Mouse (Mus musculus): Measurements from ENCODE around the gene Six4. TPM values are rescaled to one million over a fixed set of nuclear protein-coding genes. Genes with fewer than 3 reads are reported as not detected.
"Not testable (repeated sequence)": the region's sequence is repeated elsewhere in the genome, so short reads cannot be mapped to it uniquely, and the experiment has no call there.

The Six4 gene
- polyA plus RNA-seq, 1 experiment from 2014 or later = 0.54 TPM

GRCm38 (mm10) chr12:73087086-73087485 is 26.2 kb downstream of the Six4 start:
- Histone ChIP-seq H3K36me3 (no peaks in the 10 kb centered on the region), H3K4me2 (no peak overlapping the region), H3K27me3 (replicated peaks) (no peaks in the 10 kb centered on the region), H3K4me3 (replicated peaks) (no peak overlapping the region), H3K9ac (replicated peaks) (no peak overlapping the region), H3K9me3 (replicated peaks) (no peaks in the 10 kb centered on the region), H3K4me1 (no peaks in the 10 kb centered on the region), H3K27ac (replicated peaks) (no peak overlapping the region)
- 93% methylated on average over 7 of the region's 7 CpGs for WGBS
- ATAC-seq (ENCODE audit: low FRiP score) = no peak

- Histone ChIP-seq H3K27me3 (replicated peaks) (no peaks in the 10 kb centered on the region), H3K4me3 (replicated peaks) (no peak overlapping the region), H3K9ac (replicated peaks) (no peak overlapping the region), H3K36me3 (no peaks in the 10 kb centered on the region), H3K4me1 (no peaks in the 10 kb centered on the region), H3K4me2 (no peak overlapping the region), H3K27ac (replicated peaks) (no peak overlapping the region), H3K9me3 (replicated peaks) (no peaks in the 10 kb centered on the region)
- ATAC-seq (ENCODE audit: low FRiP score) = no peak
- WGBS = 28% methylated on average over 11 of the region's 11 CpGs
Measured at GRCm38 (mm10) chr12:73085739-73086630, 27.3 kb downstream of the Six4 start.

GRCm38 (mm10) chr12:73083773-73084172 is 29.5 kb downstream of the Six4 start:
- Histone ChIP-seq H3K27ac (replicated peaks) (no peak overlapping the region), H3K4me3 (replicated peaks) (no peak overlapping the region), H3K36me3 (no peaks in the 10 kb centered on the region), H3K9ac (replicated peaks) (no peak overlapping the region), H3K4me2 (no peak overlapping the region), H3K4me1 (no peaks in the 10 kb centered on the region), H3K27me3 (replicated peaks) (no peaks in the 10 kb centered on the region), H3K9me3 (replicated peaks) (no peaks in the 10 kb centered on the region)
- no peak for ATAC-seq (ENCODE audit: low FRiP score)
- WGBS = 84% methylated on average over 4 of the region's 4 CpGs

GRCm38 (mm10) chr12:73081828-73082227 is 31.4 kb downstream of the Six4 start:
- H3K4me1 ChIP-seq; H3K9ac ChIP-seq (replicated peaks); H3K27ac ChIP-seq (replicated peaks); H3K9me3 ChIP-seq (replicated peaks); H3K27me3 ChIP-seq (replicated peaks); H3K4me3 ChIP-seq (replicated peaks); H3K4me2 ChIP-seq; ATAC-seq (ENCODE audit: low FRiP score); H3K36me3 ChIP-seq: not testable (repeated sequence)
- 83% methylated on average over 4 of the region's 4 CpGs for WGBS

- H3K9ac ChIP-seq (replicated peaks) = no peak overlapping the region
- no peaks in the 10 kb centered on the region for H3K4me1 ChIP-seq
- no peak for ATAC-seq (ENCODE audit: low FRiP score)
- H3K27ac ChIP-seq (replicated peaks) = no peak overlapping the region
- peaks cover 19% of the 10 kb centered on the region for H3K27me3 ChIP-seq (replicated peaks)
- WGBS = 66% methylated on average over 9 of the region's 9 CpGs
- no peak overlapping the region for H3K4me3 ChIP-seq (replicated peaks)
- H3K9me3 ChIP-seq (replicated peaks) = no peaks in the 10 kb centered on the region
- no peaks in the 10 kb centered on the region for H3K36me3 ChIP-seq
- no peak overlapping the region for H3K4me2 ChIP-seq
Measured at GRCm38 (mm10) chr12:73060805-73061410, 52.3 kb downstream of the Six4 start.

GRCm38 (mm10) chr12:73057492-73057891 is 55.8 kb downstream of the Six4 start:
- H3K4me1 ChIP-seq = peaks cover 12% of the 10 kb centered on the region
- no peak overlapping the region for H3K4me2 ChIP-seq
- no peak overlapping the region for H3K4me3 ChIP-seq (replicated peaks)
- H3K27me3 ChIP-seq (replicated peaks) = peaks cover 52% of the 10 kb centered on the region
- H3K9me3 ChIP-seq (replicated peaks) = no peaks in the 10 kb centered on the region
- H3K9ac ChIP-seq (replicated peaks) = no peak overlapping the region
- H3K27ac ChIP-seq (replicated peaks) = no peak overlapping the region
- no peaks in the 10 kb centered on the region for H3K36me3 ChIP-seq
- 80% methylated on average over 6 of the region's 6 CpGs for WGBS
- ATAC-seq (ENCODE audit: low FRiP score) = no peak

- 16% methylated on average over 5 of the region's 5 CpGs for WGBS
- H3K4me3 ChIP-seq (replicated peaks) = no peak overlapping the region
- no peaks in the 10 kb centered on the region for H3K36me3 ChIP-seq
- ATAC-seq (ENCODE audit: low FRiP score) = no peak
- H3K27ac ChIP-seq (replicated peaks) = no peak overlapping the region
- H3K9me3 ChIP-seq (replicated peaks) = no peaks in the 10 kb centered on the region
- peaks cover 70% of the 10 kb centered on the region for H3K27me3 ChIP-seq (replicated peaks)
- H3K4me1 ChIP-seq = peaks cover 12% of the 10 kb centered on the region
- H3K9ac ChIP-seq (replicated peaks) = no peak overlapping the region
- H3K4me2 ChIP-seq = no peak overlapping the region
Measured at GRCm38 (mm10) chr12:73055451-73055850, 57.8 kb downstream of the Six4 start.

- 21% methylated on average over 15 of the region's 15 CpGs for WGBS
- no peak overlapping the region for H3K27ac ChIP-seq (replicated peaks)
- H3K4me2 ChIP-seq = peak overlapping the region; percentile 60; the same call in 1 of the 2 replicates
- H3K4me1 ChIP-seq = peaks cover 12% of the 10 kb centered on the region
- no peak overlapping the region for H3K9ac ChIP-seq (replicated peaks)
- H3K36me3 ChIP-seq = no peaks in the 10 kb centered on the region
- H3K9me3 ChIP-seq (replicated peaks) = no peaks in the 10 kb centered on the region
- peaks cover 78% of the 10 kb centered on the region for H3K27me3 ChIP-seq (replicated peaks)
- no peak for ATAC-seq (ENCODE audit: low FRiP score)
- H3K4me3 ChIP-seq (replicated peaks) = peak overlapping the region; percentile 39; the same call in 1 of the 2 replicates
Measured at GRCm38 (mm10) chr12:73054576-73055185, 58.6 kb downstream of the Six4 start.

GRCm38 (mm10) chr12:73053668-73054241 is 59.5 kb downstream of the Six4 start, which contains the start of gene Six1:
Gene Six1, minus strand, starts transcription at chr12:73053887.
- H3K9ac ChIP-seq (replicated peaks) = no peak within 1 kb of the TSS

GRCm38 (mm10) chr12:73052651-73053591 is 60.3 kb downstream of the Six4 start:
- H3K4me1 ChIP-seq = peaks cover 12% of the 10 kb centered on the region
- H3K9ac ChIP-seq (replicated peaks) = no peak overlapping the region
- H3K4me3 ChIP-seq (replicated peaks) = peak overlapping the region; percentile 39
- H3K27me3 ChIP-seq (replicated peaks) = peaks cover 96% of the 10 kb centered on the region
- H3K36me3 ChIP-seq = no peaks in the 10 kb centered on the region
- no peaks in the 10 kb centered on the region for H3K9me3 ChIP-seq (replicated peaks)
- H3K27ac ChIP-seq (replicated peaks) = no peak overlapping the region
- 2% methylated on average over 34 of the region's 34 CpGs for WGBS
- H3K4me2 ChIP-seq = peak overlapping the region; percentile 60
- no peak for ATAC-seq (ENCODE audit: low FRiP score)

More at GRCm38 (mm10) chr12:73053668-73054241, 59.5 kb downstream of the Six4 start, which contains the start of gene Six1:
- Histone ChIP-seq H3K27me3 (replicated peaks) (peaks cover 87% of the 10 kb centered on the region), H3K36me3 (no peaks in the 10 kb centered on the region), H3K4me2 (peak within 1 kb of the TSS; percentile 60), H3K27ac (replicated peaks) (no peak within 1 kb of the TSS), H3K4me3 (replicated peaks) (peak within 1 kb of the TSS; percentile 39), H3K9me3 (replicated peaks) (no peaks in the 10 kb centered on the region), H3K4me1 (peaks cover 12% of the 10 kb centered on the region)
- ATAC-seq (ENCODE audit: low FRiP score) = no peak
- WGBS = under 1% methylated on average over 42 of the region's 42 CpGs

Data from neural tube, embryonic 15.5 days (tissue).